Mouse (Mus musculus): ENCODE results near the gene Trip6.

The Trip6 gene

DNA sequence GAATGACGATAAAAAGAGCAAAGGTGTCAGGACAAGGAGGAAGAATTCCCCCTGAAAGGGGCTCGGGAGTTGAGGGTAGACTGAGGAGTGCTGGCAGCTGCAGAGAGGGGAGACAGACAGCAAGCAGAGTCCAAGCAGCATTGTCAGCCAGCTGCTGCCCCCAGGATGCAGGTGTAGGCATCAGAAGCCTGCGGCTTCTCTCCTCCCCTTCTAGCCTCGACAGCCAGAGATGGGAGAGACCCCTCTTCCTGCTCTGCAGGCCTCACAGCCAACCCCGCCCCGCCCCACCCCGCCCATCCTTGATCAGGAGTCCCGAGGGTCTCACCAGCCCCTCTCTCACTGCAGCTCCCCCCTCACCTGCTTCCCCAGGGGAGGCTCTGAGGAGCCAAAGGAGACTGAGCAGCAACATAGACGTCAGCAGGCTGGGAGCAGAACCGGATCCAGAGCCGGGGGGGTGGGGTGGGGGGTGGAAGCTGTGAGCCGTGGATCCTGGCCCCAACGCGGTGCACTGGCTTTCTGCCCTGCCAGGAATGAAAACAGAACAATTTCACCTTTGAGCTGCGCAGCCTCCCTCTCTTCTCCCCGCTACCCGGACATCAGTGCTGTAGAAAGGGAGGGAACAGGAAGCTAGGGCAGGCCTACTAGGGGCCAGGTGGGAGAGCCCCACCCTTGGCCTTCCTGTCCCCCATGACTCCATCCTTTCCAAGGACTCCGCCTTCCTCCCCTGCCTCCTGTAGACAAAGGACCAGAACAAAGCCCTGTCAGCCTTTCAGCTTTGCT, 45.9 kb downstream of the Trip6 start:
- DNase-seq (ENCODE audit: low spot score): no peak

DNA sequence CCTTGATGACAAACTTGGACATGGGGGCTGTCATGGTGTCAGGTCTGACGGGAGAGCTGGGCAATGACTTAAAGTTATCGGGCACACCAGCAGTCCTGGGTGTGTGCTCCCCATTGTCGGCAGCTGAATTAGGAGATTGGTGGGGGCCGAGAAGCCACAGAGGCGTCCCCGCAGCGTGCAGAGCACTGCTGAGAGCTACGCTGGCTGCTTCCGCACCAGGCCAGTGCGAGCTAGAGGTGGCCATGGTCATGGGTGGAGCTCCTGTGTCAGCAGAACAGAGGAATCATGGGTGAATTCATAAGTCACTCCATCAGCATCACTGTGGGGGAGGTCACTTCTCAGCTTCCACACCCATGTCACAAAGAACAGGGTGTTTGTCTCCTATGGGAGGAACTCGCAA, 49.4 kb downstream of the Trip6 start:
- no peak for DNase-seq (ENCODE audit: low spot score)

DNA sequence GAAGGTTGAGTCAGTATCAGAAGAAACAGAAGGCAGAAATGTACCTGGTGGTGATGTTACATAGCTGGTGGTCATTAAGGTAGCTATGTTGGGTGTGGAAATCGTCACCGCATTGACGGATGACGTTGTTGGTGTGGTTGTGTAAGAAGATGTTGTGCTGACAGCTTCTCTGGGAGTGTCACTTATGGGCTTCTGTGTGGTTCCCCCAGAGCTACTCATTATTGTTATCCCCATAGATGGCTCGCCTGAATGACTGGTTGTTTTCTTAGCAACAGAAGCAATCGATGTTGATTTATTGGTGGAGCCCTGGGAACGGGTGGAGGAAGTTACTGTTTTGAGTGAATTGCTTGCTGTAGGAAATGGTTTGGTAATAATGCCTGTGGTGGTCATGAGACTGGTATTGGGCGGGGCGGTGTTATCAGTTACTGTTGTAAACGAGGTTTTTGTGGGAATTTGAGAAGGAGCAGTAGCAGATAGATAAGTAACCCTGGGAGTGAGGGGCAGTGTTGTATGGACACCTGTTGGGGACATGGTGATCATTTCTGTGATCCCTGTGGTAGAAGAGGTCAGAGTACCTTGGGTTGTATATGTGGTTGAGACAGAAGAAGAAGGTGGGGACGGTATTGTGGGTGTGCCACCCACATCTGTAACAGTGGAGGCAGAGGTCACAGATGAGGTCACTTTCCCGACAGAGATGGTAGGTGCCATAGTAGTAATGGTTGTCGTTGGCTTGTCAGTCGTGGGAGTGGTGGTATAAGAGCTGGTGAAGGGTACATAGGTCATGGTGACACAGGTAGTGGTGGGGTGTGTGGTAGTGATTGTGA, 50.1 kb downstream of the Trip6 start:
- no peak for DNase-seq (ENCODE audit: low spot score)

All from testis, postnatal 10 days (tissue).